Mouse (Mus musculus): ENCODE measurements around the gene Aipl1. TPM values are rescaled to one million over a fixed set of nuclear protein-coding genes. Genes with fewer than 3 reads are reported as not detected.
A peak's percentile ranks its signal among the peaks of the same experiment; 100 is the strongest.

The Aipl1 gene
- polyA plus RNA-seq, 1 experiment from 2014 or later: 0.56 TPM

DNA sequence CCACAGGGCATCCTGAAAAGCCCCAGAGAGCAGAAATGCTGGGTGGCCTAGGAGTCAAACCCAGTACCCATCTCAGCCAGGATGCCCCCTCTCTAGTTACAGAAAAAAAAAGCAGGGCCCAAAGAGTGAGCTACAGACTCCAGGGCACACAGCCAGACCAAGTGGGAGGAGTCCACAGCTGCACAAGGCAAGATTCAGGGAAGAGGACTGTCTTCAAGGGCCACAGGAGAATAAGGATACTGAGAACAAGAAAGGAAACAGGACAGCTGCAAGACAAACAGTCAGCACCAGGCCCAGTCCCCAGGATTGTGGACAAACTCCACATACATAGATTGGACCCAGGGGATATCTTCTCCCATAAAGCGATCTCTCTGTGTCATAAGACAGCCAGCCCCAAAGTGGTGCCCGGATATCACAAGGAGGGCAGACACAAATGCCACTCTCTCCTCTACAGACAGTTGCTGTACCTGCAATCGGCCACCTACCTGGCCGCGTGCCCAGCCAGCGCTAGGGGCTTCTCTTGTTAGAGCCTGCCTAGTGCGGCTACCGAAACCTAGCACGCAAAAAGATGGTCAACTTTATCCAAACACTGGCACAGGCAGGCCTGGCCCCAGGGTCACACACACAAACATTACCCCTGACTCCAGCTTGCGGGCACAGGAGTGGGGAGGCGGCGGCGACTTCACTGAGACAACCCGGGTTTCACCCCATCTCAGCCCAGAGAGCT is 13.0 kb upstream of the Aipl1 start:
- Histone ChIP-seq H3K4me3 (replicated peaks) (peak overlapping the region; percentile 46), H3K4me1 (peaks cover 39% of the 10 kb centered on the region), H3K27me3 (no peaks in the 10 kb centered on the region), H3K27ac (replicated peaks) (no peak overlapping the region), H3K4me2 (replicated peaks) (peak overlapping the region; percentile 86), H3K9me3 (replicated peaks) (no peaks in the 10 kb centered on the region), H3K9ac (0 out of 2 replicates have a peak overlapping the region, but pooled peaks have one; percentile 23), H3K36me3 (peaks cover 15% of the 10 kb centered on the region; the same call in 1 of the 2 replicates)
- ATAC-seq (ENCODE audit: insufficient number of reproducible peaks, low FRiP score, low TSS enrichment, low read depth): peak; percentile 36
- WGBS: 16% methylated on average over 14 of the region's 14 CpGs

DNA sequence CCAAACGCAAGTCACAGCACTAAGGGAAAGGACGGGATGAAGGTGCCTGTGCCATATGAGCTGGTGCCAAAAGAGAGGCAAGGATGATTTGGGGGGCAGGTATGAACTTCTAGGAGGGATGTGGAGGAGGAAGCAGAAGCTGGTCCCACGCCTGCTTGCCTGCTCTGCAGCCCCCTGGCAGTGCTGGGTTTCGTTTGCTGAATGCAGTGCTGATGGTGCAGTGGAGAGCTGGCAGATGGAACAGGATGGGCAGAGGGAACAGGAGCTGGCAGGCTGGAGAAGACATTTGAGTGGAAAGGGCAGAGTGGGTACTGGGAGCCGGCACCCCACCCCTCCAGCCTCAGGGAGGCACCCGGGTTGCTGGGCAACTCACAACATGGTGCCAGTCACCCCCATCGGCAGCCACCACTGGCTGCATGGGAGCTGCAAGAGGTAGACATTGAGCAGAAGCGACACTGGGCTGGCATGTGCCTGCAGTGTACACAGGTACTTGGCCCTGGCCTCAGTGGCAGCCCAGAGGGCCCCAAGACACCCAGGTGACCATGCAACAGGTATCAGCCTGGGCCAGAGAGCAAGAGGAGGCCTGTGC is 12.0 kb upstream of the Aipl1 start:
- ATAC-seq (ENCODE audit: insufficient number of reproducible peaks, low FRiP score, low TSS enrichment, low read depth): no peak
- H3K36me3 ChIP-seq: peaks cover 19% of the 10 kb centered on the region; the same call in 1 of the 2 replicates
- no peak overlapping the region for H3K27ac ChIP-seq (replicated peaks)
- H3K27me3 ChIP-seq: no peaks in the 10 kb centered on the region
- H3K4me3 ChIP-seq (replicated peaks): no peak overlapping the region
- no peaks in the 10 kb centered on the region for H3K9me3 ChIP-seq (replicated peaks)
- peaks cover 33% of the 10 kb centered on the region for H3K4me1 ChIP-seq
- no peak overlapping the region for H3K9ac ChIP-seq
- 72% methylated on average over 8 of the region's 8 CpGs for WGBS
- no peak overlapping the region for H3K4me2 ChIP-seq (replicated peaks)

DNA sequence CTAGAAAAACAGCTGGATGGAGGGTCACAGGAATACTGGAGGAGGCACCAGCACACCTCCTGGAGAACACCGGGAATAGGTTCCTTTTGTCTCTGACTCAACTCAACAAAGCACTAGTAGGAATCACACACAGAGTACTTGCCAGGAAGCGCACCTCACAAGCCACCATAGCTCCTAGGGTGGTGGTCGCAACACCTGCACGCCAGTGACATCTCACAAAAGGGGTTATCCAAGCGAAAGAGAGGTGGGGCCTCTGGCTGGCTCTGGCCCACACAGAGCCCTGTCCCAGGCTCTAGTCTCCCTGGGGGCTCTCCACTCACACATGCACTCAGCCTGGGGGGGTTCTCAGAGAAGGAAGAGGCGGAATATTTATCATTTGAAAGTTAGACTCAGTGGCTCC is 11.4 kb upstream of the Aipl1 start:
- ATAC-seq (ENCODE audit: insufficient number of reproducible peaks, low FRiP score, low TSS enrichment, low read depth): no peak
- Histone ChIP-seq H3K36me3 (peaks cover 19% of the 10 kb centered on the region; the same call in 1 of the 2 replicates), H3K27me3 (no peaks in the 10 kb centered on the region), H3K9ac (no peak overlapping the region), H3K4me3 (replicated peaks) (no peak overlapping the region), H3K4me1 (peaks cover 39% of the 10 kb centered on the region), H3K4me2 (replicated peaks) (no peak overlapping the region), H3K9me3 (replicated peaks) (no peaks in the 10 kb centered on the region), H3K27ac (replicated peaks) (no peak overlapping the region)
- 69% methylated on average over 6 of the region's 6 CpGs for WGBS

DNA sequence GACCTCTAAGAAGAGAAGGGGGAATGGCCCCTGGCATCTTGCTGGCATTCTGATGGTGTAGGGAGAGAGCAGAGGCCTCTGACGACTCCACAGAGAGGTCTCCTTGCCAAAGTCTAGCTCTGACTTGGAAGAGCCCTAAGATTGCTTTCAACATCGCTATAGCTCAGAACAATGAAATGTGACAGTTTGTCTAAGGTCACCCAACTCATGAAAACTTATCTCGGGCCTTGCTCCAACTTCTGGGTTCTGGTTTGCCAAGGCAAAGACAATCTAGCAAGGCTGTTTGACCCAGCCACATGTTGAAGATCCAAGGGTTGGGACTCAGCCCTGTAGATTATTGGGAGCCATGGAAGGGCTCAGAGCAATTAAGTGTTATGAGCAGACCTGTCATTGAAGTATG is 6.9 kb upstream of the Aipl1 start:
- H3K4me2 ChIP-seq (replicated peaks): peak overlapping the region; percentile 94
- H3K36me3 ChIP-seq: peaks cover 19% of the 10 kb centered on the region; the same call in 1 of the 2 replicates
- H3K9me3 ChIP-seq (replicated peaks): no peaks in the 10 kb centered on the region
- H3K27ac ChIP-seq (replicated peaks): no peak overlapping the region
- H3K4me1 ChIP-seq: peaks cover 32% of the 10 kb centered on the region
- no peak for ATAC-seq (ENCODE audit: insufficient number of reproducible peaks, low FRiP score, low TSS enrichment, low read depth)
- no peak overlapping the region for H3K9ac ChIP-seq
- no peak overlapping the region for H3K4me3 ChIP-seq (replicated peaks)
- 90% methylated on average over 3 of the region's 3 CpGs for WGBS
- 0 out of 2 replicates have a peak, but pooled peaks cover 3% of the 10 kb centered on the region for H3K27me3 ChIP-seq

DNA sequence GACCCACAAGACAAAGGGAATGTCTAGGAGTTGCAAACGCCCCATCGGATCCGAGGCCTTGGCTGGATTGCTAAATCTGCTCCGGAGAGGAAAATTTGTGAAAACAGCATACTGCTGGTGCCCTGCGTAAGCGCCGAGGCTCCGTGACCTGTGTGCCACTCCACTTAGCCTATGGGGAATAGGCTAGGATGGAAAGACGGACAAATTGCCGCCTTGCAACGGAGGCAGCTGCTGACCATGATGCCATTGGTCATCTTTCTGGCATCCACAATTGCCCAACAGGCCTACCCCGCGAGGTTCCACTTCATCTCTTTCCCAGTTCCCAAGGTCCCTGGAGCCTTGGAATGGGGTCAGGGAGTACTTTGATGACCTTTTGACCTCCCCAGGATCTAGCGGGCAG is 5.3 kb upstream of the Aipl1 start:
- H3K4me1 ChIP-seq: peaks cover 32% of the 10 kb centered on the region
- H3K27me3 ChIP-seq: peaks cover 10% of the 10 kb centered on the region; the same call in 1 of the 2 replicates
- peak overlapping the region; percentile 41 for H3K9ac ChIP-seq
- peak overlapping the region; percentile 75 for H3K4me3 ChIP-seq (replicated peaks)
- peak overlapping the region; percentile 94 for H3K4me2 ChIP-seq (replicated peaks)
- under 1% methylated on average over 14 of the region's 14 CpGs for WGBS
- no peak overlapping the region for H3K27ac ChIP-seq (replicated peaks)
- ATAC-seq (ENCODE audit: insufficient number of reproducible peaks, low FRiP score, low TSS enrichment, low read depth): 0 out of 2 replicates have a peak, but pooled peaks have one; percentile 0
- H3K36me3 ChIP-seq: peaks cover 19% of the 10 kb centered on the region; the same call in 1 of the 2 replicates
- H3K9me3 ChIP-seq (replicated peaks): no peaks in the 10 kb centered on the region

DNA sequence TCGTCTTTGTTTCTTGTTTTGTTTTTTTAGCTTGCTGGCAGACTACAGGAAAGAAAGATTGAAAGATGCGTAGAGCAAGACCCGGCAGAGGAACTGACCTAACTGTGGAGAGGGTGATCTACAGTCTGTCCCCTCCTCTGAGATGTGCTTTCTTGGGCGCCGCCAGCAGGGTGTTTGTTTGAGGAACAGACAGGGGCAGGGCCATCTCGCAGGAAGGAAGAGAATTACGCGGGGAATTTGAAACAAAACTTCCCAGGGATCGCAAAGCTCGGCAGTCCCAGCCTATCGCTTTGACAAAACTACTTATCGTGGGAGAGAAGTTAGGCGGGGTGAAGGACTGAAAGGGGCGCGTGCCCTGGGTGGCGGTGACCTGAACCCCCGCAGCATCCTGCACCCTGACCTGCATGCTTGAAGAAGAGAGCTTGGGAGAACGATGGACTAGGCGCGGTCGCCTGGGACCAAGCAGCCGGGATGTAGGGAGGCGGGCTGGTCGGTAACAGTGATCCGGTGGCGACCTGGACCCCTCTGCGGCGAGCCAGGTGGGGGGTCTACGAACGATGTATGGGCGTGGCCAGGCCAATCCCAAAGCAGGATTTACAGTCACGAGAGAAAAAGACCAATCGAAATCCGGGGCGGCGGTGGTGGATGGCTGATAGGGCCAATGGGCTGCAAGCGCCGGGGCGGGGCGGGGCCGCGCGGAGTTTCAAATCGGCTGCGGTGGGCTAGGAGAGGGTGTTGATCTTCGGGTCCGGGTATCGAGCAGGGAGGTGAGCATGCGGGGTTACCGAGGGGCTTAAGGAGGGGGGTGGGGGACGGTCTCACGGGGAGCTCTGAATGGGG is 4.7 kb upstream of the Aipl1 start, which contains the start of gene Pimreg:
TSS of gene Pimreg (plus strand) at position 265 of the 840 bp plus-strand sequence.
- peak within 1 kb of the TSS; percentile 94 for H3K4me2 ChIP-seq (replicated peaks)
- H3K4me3 ChIP-seq (replicated peaks): peak within 1 kb of the TSS; percentile 75
- H3K36me3 ChIP-seq: peaks cover 19% of the 10 kb centered on the region; the same call in 1 of the 2 replicates
- WGBS: under 1% methylated on average over 52 of the region's 52 CpGs
- H3K9ac ChIP-seq: peak within 1 kb of the TSS; percentile 44
- H3K9me3 ChIP-seq (replicated peaks): no peaks in the 10 kb centered on the region
- peaks cover 32% of the 10 kb centered on the region for H3K4me1 ChIP-seq
- peak; percentile 90 for ATAC-seq (ENCODE audit: insufficient number of reproducible peaks, low FRiP score, low TSS enrichment, low read depth)
- peaks cover 15% of the 10 kb centered on the region; the same call in 1 of the 2 replicates for H3K27me3 ChIP-seq
- peak within 1 kb of the TSS; percentile 68 for H3K27ac ChIP-seq (replicated peaks)

DNA sequence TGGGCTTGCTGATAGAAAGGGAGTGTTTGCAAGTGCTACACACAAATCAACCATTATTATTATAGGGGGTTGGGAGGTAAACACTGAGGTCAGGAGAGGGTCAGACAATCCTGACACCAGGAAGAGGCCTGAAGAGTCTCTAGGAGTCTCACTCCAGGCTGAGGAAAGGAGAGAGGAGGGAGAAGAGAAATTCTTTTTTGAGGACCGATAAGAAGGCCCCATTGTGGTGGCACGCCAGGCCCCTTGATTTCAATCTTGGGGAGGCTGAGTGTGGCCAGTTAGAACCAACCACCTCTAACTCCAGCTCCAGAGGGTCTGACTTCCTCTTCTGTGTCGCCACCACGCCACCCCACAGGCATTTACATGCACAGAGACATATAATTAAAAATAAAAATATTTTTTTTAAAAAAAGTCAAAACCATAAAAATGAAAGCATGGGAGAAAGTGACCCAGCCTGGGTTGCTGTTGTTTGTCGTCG is 4.0 kb upstream of the Aipl1 start:
- WGBS: 15% methylated on average over 6 of the region's 6 CpGs
- ATAC-seq (ENCODE audit: insufficient number of reproducible peaks, low FRiP score, low TSS enrichment, low read depth): no peak
- Histone ChIP-seq H3K4me3 (replicated peaks) (peak overlapping the region; percentile 75), H3K9me3 (replicated peaks) (no peaks in the 10 kb centered on the region), H3K27ac (replicated peaks) (peak overlapping the region; percentile 68), H3K4me1 (peaks cover 32% of the 10 kb centered on the region), H3K27me3 (peaks cover 15% of the 10 kb centered on the region; the same call in 1 of the 2 replicates), H3K4me2 (replicated peaks) (peak overlapping the region; percentile 94), H3K36me3 (peaks cover 14% of the 10 kb centered on the region; the same call in 1 of the 2 replicates), H3K9ac (peak overlapping the region; percentile 44; the same call in 1 of the 2 replicates)

DNA sequence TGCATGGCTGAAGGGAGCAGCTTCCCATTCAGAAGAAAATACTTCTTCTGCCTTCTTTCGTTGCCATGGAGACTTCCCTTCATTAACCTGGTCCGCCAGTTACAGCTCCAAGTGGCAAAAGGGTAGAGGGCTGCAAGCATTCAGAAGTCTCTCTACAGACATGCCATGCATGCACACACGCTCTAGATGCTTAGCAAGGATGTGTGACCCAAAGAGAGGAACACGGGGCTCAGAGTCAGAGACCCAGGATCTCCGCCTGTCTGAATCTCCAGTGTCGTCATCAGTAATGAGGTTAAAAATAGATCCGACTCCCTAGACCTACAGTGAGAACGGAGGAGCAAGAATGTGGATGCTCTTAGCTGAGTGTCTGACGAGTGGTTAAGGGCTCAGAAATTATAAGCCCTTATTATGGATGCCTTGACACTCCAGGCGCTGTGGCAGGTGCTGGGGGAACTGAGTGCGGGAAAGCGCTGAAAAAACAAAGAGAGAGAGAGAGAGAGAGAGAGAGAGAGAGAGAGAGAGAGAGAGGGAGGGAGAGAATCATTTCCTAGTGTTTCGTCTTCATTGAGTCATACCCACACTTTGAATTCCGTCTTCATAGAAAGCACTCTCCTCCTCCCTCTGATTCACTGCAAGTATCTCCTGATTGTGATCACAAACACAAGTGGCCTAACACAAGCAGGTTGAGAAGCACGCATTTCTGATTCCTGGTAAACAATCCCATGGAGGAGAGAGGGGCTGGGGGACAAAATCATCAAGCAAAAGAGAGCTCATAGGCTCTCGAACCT is 2.5 kb upstream of the Aipl1 start:
- WGBS: 41% methylated on average over 16 of the region's 16 CpGs
- no peak overlapping the region for H3K4me3 ChIP-seq (replicated peaks)
- no peak for ATAC-seq (ENCODE audit: insufficient number of reproducible peaks, low FRiP score, low TSS enrichment, low read depth)
- H3K9me3 ChIP-seq (replicated peaks): no peaks in the 10 kb centered on the region
- H3K4me2 ChIP-seq (replicated peaks): no peak overlapping the region
- peaks cover 32% of the 10 kb centered on the region for H3K4me1 ChIP-seq
- H3K9ac ChIP-seq: no peak overlapping the region
- H3K27ac ChIP-seq (replicated peaks): no peak overlapping the region
- H3K36me3 ChIP-seq: no peaks in the 10 kb centered on the region
- peaks cover 15% of the 10 kb centered on the region; the same call in 1 of the 2 replicates for H3K27me3 ChIP-seq

DNA sequence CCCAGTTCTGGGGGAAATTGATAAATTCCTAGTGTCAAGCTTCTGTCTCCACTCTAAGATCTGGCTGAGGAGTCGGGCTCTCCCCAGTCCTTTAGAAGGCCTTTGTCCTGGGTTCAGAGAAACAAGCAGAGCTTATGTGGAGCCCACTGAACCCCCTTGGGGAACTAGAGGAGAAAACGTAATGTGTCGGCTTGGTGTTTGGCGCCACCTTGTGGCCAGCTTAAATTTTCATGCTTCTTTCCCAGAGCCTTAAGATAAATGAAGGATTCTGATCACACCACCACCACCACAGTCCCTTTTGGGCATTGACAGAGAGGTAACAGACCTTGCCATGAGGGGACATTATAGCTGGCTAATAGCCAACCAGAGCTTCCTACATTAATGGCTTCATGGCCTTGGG is 687 bp upstream of the Aipl1 start:
- H3K4me1 ChIP-seq: peaks cover 18% of the 10 kb centered on the region
- WGBS: 3% methylated on average over 4 of the region's 4 CpGs
- no peak for ATAC-seq (ENCODE audit: insufficient number of reproducible peaks, low FRiP score, low TSS enrichment, low read depth)
- no peak overlapping the region for H3K27ac ChIP-seq (replicated peaks)
- no peaks in the 10 kb centered on the region for H3K36me3 ChIP-seq
- H3K4me2 ChIP-seq (replicated peaks): no peak overlapping the region
- no peak overlapping the region for H3K9ac ChIP-seq
- H3K27me3 ChIP-seq: peaks cover 15% of the 10 kb centered on the region; the same call in 1 of the 2 replicates
- no peaks in the 10 kb centered on the region for H3K9me3 ChIP-seq (replicated peaks)
- no peak overlapping the region for H3K4me3 ChIP-seq (replicated peaks)

DNA sequence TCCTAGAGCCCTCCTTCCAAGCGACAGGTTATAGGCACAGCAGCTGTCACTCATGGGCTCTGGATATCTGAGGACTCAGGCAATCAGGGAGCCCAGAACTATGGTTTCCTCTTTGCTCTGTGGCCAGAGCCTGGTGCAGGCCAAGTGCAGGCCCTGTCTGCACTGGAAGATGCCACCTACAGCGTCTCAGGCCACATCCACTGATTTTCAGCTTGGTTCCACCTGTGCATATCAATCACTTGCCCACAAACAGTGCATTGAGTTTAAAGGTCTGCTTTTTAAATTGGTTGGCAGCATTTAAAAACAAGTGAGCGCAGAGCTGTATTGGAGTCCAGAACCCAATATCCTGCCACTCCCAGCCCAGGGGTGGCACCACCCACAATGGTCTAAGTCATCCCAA is 4.7 kb downstream of the Aipl1 start:
- Histone ChIP-seq H3K4me1 (peaks cover 5% of the 10 kb centered on the region; the same call in 1 of the 2 replicates), H3K9me3 (replicated peaks) (no peaks in the 10 kb centered on the region), H3K4me2 (replicated peaks) (no peak overlapping the region), H3K4me3 (replicated peaks) (no peak overlapping the region), H3K36me3 (no peaks in the 10 kb centered on the region), H3K27me3 (peaks cover 12% of the 10 kb centered on the region), H3K9ac (no peak overlapping the region), H3K27ac (replicated peaks) (no peak overlapping the region)
- WGBS: 79% methylated on average over 3 of the region's 3 CpGs
- ATAC-seq (ENCODE audit: insufficient number of reproducible peaks, low FRiP score, low TSS enrichment, low read depth): no peak

Data from embryonic facial prominence, embryonic 15.5 days (tissue).